Mouse (Mus musculus) midbrain, embryonic 12.5 days (tissue): ENCODE results near the gene Abcb5. TPM values are rescaled to one million over a fixed set of nuclear protein-coding genes. Genes with fewer than 3 reads are reported as not detected.

Experiments used
- ATAC-seq: fragments of 200-750 bp; cut with Nextera tagmentation; 2 replicates; pipeline ENCODE4 v1.8.0; 2017; ENCODE audit warnings: low read depth, moderate TSS enrichment, moderate library complexity; ENCODE audit not compliant: low FRiP score
- H3K27ac ChIP-seq: fragments of 300-500 bp; sonication (generic); replicated peaks from 2 replicates; pipeline ENCODE4 v1.5.1; 2016; ENCODE audit warnings: mild to moderate bottlenecking
- H3K27me3 ChIP-seq: fragments of 300-500 bp; sonication (generic); 2 replicates; pipeline ENCODE4 v1.6.1; 2016; ENCODE audit warnings: mild to moderate bottlenecking
- H3K36me3 ChIP-seq: fragments of 300-500 bp; sonication (generic); 2 replicates; pipeline ENCODE4 v1.6.1; 2016
- H3K4me1 ChIP-seq: fragments of 300-500 bp; sonication (generic); 2 replicates; pipeline ENCODE4 v1.6.1; 2016
- H3K4me2 ChIP-seq: fragments of 300-500 bp; sonication (generic); replicated peaks from 2 replicates; pipeline ENCODE4 v1.6.1; 2016; ENCODE audit warnings: mild to moderate bottlenecking, moderate library complexity
- H3K4me3 ChIP-seq: fragments of 300-500 bp; sonication (generic); 2 replicates; pipeline ENCODE4 v1.5.1; 2016; ENCODE audit warnings: mild to moderate bottlenecking
- H3K9ac ChIP-seq: fragments of 300-500 bp; sonication (generic); replicated peaks from 2 replicates; pipeline ENCODE4 v1.6.1; 2016; ENCODE audit warnings: mild to moderate bottlenecking, moderate library complexity
- H3K9me3 ChIP-seq: fragments of 300-500 bp; sonication (generic); 2 replicates; pipeline ENCODE4 v1.6.1; 2016; ENCODE audit warnings: mild to moderate bottlenecking
- WGBS: fragments of 180-500 bp; shearing (Covaris S2); methylation state at CpG from one replicate; pipeline ENCODE4 v1.1.7; 2016; 5-methylcytosine and 5-hydroxymethylcytosine counted together
- polyA plus RNA-seq: library from polyadenylated mRNA; unstranded; fragments of >200 nt; fragmentation: Nextera tagmentation; extraction: Ambion mirVana; gene quantifications from 2 replicates; pipeline ENCODE4 v1.2.1, GENCODE M21; 2016

The Abcb5 gene
- polyA plus RNA-seq, 1 experiment from 2014 or later, result not detected

GRCm38 (mm10) chr12:118872673-118873072 is 93.5 kb downstream of the Abcb5 start:
- H3K9me3 ChIP-seq, result no peaks in the 10 kb centered on the region
- ATAC-seq, result no peak
- no peaks in the 10 kb centered on the region for H3K36me3 ChIP-seq
- no peak overlapping the region for H3K9ac ChIP-seq
- no peaks in the 10 kb centered on the region for H3K4me1 ChIP-seq
- no peak overlapping the region for H3K27ac ChIP-seq
- H3K4me3 ChIP-seq, result no peak overlapping the region
- H3K4me2 ChIP-seq, result no peak overlapping the region
- no peaks in the 10 kb centered on the region for H3K27me3 ChIP-seq
- 86% methylated on average over 8 of the region's 8 CpGs for WGBS

- Histone ChIP-seq H3K4me3 (no peak overlapping the region), H3K4me1 (peaks cover 13% of the 10 kb centered on the region), H3K9ac (no peak overlapping the region), H3K27me3 (peaks cover 33% of the 10 kb centered on the region), H3K36me3 (no peaks in the 10 kb centered on the region), H3K9me3 (no peaks in the 10 kb centered on the region), H3K4me2 (no peak overlapping the region), H3K27ac (no peak overlapping the region)
- ATAC-seq, result no peak
- 4% methylated on average over 7 of the region's 7 CpGs for WGBS
Observed at GRCm38 (mm10) chr12:118856151-118856550, 110.1 kb downstream of the Abcb5 start.

GRCm38 (mm10) chr12:118854831-118855453 is 111.3 kb downstream of the Abcb5 start:
- H3K4me3 ChIP-seq, result peak overlapping the region; percentile 48
- peak overlapping the region; percentile 58 for H3K9ac ChIP-seq
- peak overlapping the region; percentile 66 for H3K4me2 ChIP-seq
- H3K9me3 ChIP-seq, result no peaks in the 10 kb centered on the region
- peak overlapping the region; percentile 68 for H3K27ac ChIP-seq
- H3K4me1 ChIP-seq, result peaks cover 13% of the 10 kb centered on the region
- ATAC-seq, result peak; percentile 99
- WGBS, result under 1% methylated on average over 34 of the region's 34 CpGs
- peaks cover 36% of the 10 kb centered on the region for H3K27me3 ChIP-seq
- no peaks in the 10 kb centered on the region for H3K36me3 ChIP-seq

DNA sequence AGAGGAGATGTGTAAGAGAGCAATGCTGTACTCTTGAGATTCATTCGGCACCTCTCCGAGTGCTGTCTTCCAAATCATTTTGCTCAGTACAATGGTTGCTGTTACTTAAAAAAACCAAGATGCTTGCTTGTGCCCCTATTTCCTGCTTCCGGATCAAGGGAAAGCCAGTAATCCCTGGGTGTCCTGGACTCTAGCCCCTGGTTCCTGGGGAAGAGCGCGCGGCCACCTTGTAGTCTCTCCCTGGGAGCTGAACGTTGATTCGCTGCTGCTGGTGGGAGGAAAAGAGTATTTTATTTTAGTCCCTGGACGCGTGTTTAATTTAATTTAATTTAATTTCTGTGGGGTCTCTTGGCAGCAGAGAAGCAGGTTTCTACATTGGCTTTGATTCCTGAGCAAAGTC is 111.8 kb downstream of the Abcb5 start:
- no peaks in the 10 kb centered on the region for H3K36me3 ChIP-seq
- H3K27ac ChIP-seq, result peak overlapping the region; percentile 68; the same call in 1 of the 2 replicates
- peak overlapping the region; percentile 58; the same call in 1 of the 2 replicates for H3K9ac ChIP-seq
- H3K4me3 ChIP-seq, result peak overlapping the region; percentile 48
- WGBS, result under 1% methylated on average over 10 of the region's 10 CpGs
- peaks cover 42% of the 10 kb centered on the region for H3K27me3 ChIP-seq
- H3K9me3 ChIP-seq, result no peaks in the 10 kb centered on the region
- peak overlapping the region; percentile 66 for H3K4me2 ChIP-seq
- peaks cover 16% of the 10 kb centered on the region for H3K4me1 ChIP-seq
- no peak for ATAC-seq

DNA sequence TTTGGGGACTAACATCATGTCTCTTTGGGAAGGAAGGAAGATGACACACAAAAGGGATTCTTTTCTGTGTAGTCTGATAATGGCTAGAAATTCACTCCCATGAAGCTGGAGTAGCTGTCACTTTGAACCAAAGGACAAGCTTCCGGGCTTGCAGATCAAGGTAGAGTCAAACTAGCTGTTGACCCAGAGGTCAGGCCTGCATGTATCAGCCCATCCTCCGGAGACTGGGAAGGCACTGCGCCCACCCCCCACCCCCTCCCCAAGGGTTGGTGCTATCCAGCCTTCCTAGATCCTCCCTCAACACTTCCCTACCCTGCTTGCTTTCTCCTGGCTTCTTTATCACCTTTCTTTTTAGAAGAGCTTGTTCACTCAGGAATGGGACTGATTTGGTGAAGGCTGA is 112.9 kb downstream of the Abcb5 start:
- H3K27me3 ChIP-seq, result peaks cover 53% of the 10 kb centered on the region
- no peak overlapping the region for H3K27ac ChIP-seq
- no peaks in the 10 kb centered on the region for H3K9me3 ChIP-seq
- 0% methylated on average over 3 of the region's 3 CpGs for WGBS
- no peaks in the 10 kb centered on the region for H3K36me3 ChIP-seq
- 0 out of 2 replicates have a peak overlapping the region, but pooled peaks have one; percentile 12 for H3K4me3 ChIP-seq
- H3K9ac ChIP-seq, result no peak overlapping the region
- peaks cover 27% of the 10 kb centered on the region for H3K4me1 ChIP-seq
- ATAC-seq, result no peak
- peak overlapping the region; percentile 35 for H3K4me2 ChIP-seq

DNA sequence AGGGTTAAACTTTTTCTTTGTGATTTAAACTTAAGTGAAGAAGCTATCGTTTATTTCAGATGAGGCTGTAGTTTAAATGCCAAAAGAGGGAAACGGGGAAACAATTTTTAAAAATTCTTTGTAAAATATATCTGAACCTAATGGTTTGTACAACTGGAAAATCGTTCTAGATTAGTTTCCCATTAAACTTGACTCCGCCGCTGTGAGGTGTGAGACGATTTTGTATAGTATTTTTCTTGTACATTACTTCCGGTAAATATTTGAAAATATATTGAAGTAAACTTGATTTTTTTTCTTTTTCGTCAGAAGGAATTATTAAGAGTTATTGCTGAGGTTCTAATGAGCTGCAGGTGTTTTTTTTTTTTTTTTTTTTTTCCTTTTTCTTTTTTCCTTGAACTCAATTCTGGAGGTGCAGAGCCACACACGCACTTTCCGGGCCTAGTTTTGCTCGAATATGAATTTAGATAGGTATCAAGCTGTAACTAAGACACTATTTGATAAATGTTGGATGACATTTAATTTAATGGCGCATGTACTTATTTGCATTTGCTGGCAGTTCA is 115.3 kb downstream of the Abcb5 start:
- no peak for ATAC-seq
- Histone ChIP-seq H3K9me3 (no peaks in the 10 kb centered on the region), H3K27me3 (peaks cover 67% of the 10 kb centered on the region), H3K4me1 (peaks cover 35% of the 10 kb centered on the region), H3K27ac (no peak overlapping the region), H3K36me3 (no peaks in the 10 kb centered on the region), H3K4me3 (peak overlapping the region; percentile 51; the same call in 1 of the 2 replicates), H3K9ac (no peak overlapping the region), H3K4me2 (no peak overlapping the region)
- WGBS, result 14% methylated on average over 12 of the region's 12 CpGs

DNA sequence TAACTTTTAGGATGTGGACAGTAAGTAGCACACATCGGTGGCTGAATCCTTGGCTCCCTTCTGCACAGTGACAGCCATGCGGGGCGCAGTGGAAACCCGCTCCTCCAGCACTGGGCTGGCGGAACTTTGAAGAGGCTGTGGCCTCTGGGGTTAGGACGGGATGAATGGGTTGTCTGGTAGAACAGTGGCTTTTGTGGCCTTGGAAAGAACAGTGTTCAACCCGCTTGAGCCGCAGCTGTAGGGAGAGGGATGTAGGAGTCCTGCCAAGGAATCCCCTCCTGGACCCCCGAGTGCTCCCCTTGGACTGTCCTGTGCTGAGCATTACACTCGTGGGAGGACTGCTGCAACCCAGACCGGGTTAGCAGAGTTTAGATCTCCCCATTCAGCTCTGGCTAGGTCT is 116.2 kb downstream of the Abcb5 start:
- Histone ChIP-seq H3K27ac (0 out of 2 replicates have a peak overlapping the region, but pooled peaks have one; percentile 10), H3K4me1 (peaks cover 35% of the 10 kb centered on the region), H3K36me3 (no peaks in the 10 kb centered on the region), H3K4me2 (peak overlapping the region; percentile 68), H3K9ac (peak overlapping the region; percentile 63; the same call in 1 of the 2 replicates), H3K4me3 (peak overlapping the region; percentile 51), H3K27me3 (peaks cover 70% of the 10 kb centered on the region), H3K9me3 (no peaks in the 10 kb centered on the region)
- under 1% methylated on average over 11 of the region's 11 CpGs for WGBS
- no peak for ATAC-seq

DNA sequence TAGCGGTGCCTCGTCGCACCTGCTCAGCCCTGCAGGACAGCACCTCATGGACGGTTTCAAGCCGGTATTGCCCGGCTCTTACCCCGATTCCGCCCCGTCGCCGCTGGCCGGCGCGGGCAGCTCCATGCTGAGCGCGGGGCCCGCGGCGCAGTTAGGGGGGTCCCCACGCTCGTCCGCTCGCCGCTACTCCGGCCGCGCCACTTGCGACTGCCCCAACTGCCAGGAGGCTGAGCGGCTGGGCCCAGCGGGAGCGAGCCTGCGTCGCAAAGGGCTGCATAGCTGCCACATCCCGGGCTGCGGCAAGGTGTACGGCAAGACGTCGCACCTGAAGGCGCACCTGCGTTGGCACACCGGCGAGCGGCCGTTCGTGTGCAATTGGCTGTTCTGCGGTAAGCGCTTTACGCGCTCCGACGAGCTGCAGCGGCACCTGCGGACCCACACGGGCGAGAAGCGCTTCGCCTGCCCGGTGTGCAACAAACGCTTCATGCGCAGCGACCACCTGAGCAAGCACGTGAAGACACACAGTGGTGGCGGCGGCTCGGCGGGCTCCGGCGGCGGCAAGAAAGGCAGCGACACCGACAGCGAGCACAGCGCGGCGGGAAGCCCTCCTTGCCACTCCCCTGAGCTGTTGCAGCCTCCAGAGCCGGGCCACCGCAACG is 116.9 kb downstream of the Abcb5 start:
- WGBS, result under 1% methylated on average over 75 of the region's 78 CpGs
- H3K9ac ChIP-seq, result peak overlapping the region; percentile 63
- peak overlapping the region; percentile 51 for H3K4me3 ChIP-seq
- H3K9me3 ChIP-seq, result no peaks in the 10 kb centered on the region
- H3K4me1 ChIP-seq, result peaks cover 30% of the 10 kb centered on the region
- H3K27ac ChIP-seq, result peak overlapping the region; percentile 61
- H3K36me3 ChIP-seq, result no peaks in the 10 kb centered on the region
- ATAC-seq, result peak; percentile 20
- peak overlapping the region; percentile 68 for H3K4me2 ChIP-seq
- H3K27me3 ChIP-seq, result peaks cover 71% of the 10 kb centered on the region

GRCm38 (mm10) chr12:118848496-118849202 is 117.6 kb downstream of the Abcb5 start:
- H3K36me3 ChIP-seq, result no peaks in the 10 kb centered on the region
- no peaks in the 10 kb centered on the region for H3K9me3 ChIP-seq
- peak overlapping the region; percentile 63 for H3K9ac ChIP-seq
- under 1% methylated on average over 80 of the region's 80 CpGs for WGBS
- H3K4me2 ChIP-seq, result peak overlapping the region; percentile 68
- ATAC-seq, result peak; percentile 53
- peak overlapping the region; percentile 61 for H3K27ac ChIP-seq
- peak overlapping the region; percentile 51 for H3K4me3 ChIP-seq
- peaks cover 27% of the 10 kb centered on the region for H3K4me1 ChIP-seq
- H3K27me3 ChIP-seq, result peaks cover 74% of the 10 kb centered on the region

GRCm38 (mm10) chr12:118847861-118848495 is 118.2 kb downstream of the Abcb5 start:
- peak; percentile 7; the same call in 1 of the 2 replicates for ATAC-seq

GRCm38 (mm10) chr12:118847381-118847780 is 118.8 kb downstream of the Abcb5 start:
- Histone ChIP-seq H3K9me3 (no peaks in the 10 kb centered on the region), H3K4me3 (peak overlapping the region; percentile 51), H3K4me2 (peak overlapping the region; percentile 68), H3K27ac (no peak overlapping the region), H3K4me1 (peaks cover 33% of the 10 kb centered on the region), H3K27me3 (peaks cover 76% of the 10 kb centered on the region), H3K9ac (0 out of 2 replicates have a peak overlapping the region, but pooled peaks have one; percentile 6), H3K36me3 (no peaks in the 10 kb centered on the region)
- WGBS, result under 1% methylated on average over 17 of the region's 17 CpGs
- 0 out of 2 replicates have a peak, but pooled peaks have one; percentile 4 for ATAC-seq

More at GRCm38 (mm10) chr12:118847861-118848495, 118.2 kb downstream of the Abcb5 start:
- Histone ChIP-seq H3K4me2 (peak overlapping the region; percentile 68), H3K36me3 (no peaks in the 10 kb centered on the region), H3K9me3 (no peaks in the 10 kb centered on the region), H3K4me3 (peak overlapping the region; percentile 51), H3K27ac (peak overlapping the region; percentile 61), H3K9ac (peak overlapping the region; percentile 63), H3K27me3 (peaks cover 72% of the 10 kb centered on the region), H3K4me1 (peaks cover 30% of the 10 kb centered on the region)
- WGBS, result 1% methylated on average over 22 of the region's 23 CpGs
